Mouse (Mus musculus) neural tube, embryonic 12.5 days (tissue): ENCODE results near the gene Plgrkt. TPM values are rescaled to one million over a fixed set of nuclear protein-coding genes. Genes with fewer than 3 reads are reported as not detected.

Source experiments
- ATAC-seq: fragments of 200-750 bp; cut with Nextera tagmentation; 2 replicates; pipeline ENCODE4 v1.8.0; 2017; ENCODE audit warnings: low read depth, mild to moderate bottlenecking, moderate TSS enrichment, moderate library complexity; ENCODE audit not compliant: low FRiP score
- H3K27ac ChIP-seq: fragments of 300-500 bp; sonication (generic); 2 replicates; pipeline ENCODE4 v1.5.1; 2016
- H3K27me3 ChIP-seq: fragments of 300-500 bp; sonication (generic); replicated peaks from 2 replicates; pipeline ENCODE4 v1.6.1; 2016; ENCODE audit warnings: mild to moderate bottlenecking
- H3K36me3 ChIP-seq: fragments of 300-500 bp; sonication (generic); 2 replicates; pipeline ENCODE4 v1.6.1; 2016; ENCODE audit warnings: mild to moderate bottlenecking
- H3K4me1 ChIP-seq: fragments of 300-500 bp; sonication (generic); 2 replicates; pipeline ENCODE4 v1.6.1; 2016
- H3K4me2 ChIP-seq: fragments of 300-500 bp; sonication (generic); replicated peaks from 2 replicates; pipeline ENCODE4 v1.6.1; 2016; ENCODE audit warnings: mild to moderate bottlenecking
- H3K4me3 ChIP-seq: fragments of 300-500 bp; sonication (generic); 2 replicates; pipeline ENCODE4 v1.5.1; 2016
- H3K9ac ChIP-seq: fragments of 300-500 bp; sonication (generic); 2 replicates; pipeline ENCODE4 v1.6.1; 2016; ENCODE audit warnings: mild to moderate bottlenecking
- H3K9me3 ChIP-seq: fragments of 300-500 bp; sonication (generic); 2 replicates; pipeline ENCODE4 v1.6.1; 2016; ENCODE audit warnings: mild to moderate bottlenecking
- whole genome bisulfite sequencing: fragments of 180-500 bp; shearing (Covaris S2); methylation state at CpG from one replicate; pipeline ENCODE4 v1.1.7; 2016; 5-methylcytosine and 5-hydroxymethylcytosine counted together
- polyA plus RNA-seq: library from polyadenylated mRNA; unstranded; fragments of >200 nt; fragmentation: Nextera tagmentation; extraction: Ambion mirVana; gene quantifications from 2 replicates; pipeline ENCODE4 v1.2.1, GENCODE M21; 2016

Gene Plgrkt
- polyA plus RNA-seq, 1 experiment from 2014 or later = 79.7 TPM

DNA sequence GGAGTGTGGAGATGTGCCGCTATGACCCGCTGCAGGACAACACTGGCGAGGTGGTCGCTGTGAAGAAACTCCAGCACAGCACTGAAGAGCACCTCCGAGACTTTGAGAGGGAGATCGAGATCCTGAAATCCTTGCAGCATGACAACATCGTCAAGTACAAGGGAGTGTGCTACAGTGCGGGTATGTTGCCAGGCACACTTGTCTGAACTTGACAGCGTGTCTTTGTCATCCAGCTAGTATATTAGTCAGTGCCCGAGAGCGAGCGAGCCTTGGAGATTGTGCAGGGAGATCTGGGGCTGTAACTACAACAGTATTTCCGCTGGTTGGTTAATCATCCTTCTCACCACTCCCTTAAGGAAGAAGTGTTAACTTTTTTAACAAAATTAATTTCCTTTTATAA lies 66.3 kb downstream of the Plgrkt start:
- H3K4me2 ChIP-seq = no peak overlapping the region
- whole genome bisulfite sequencing = 93% methylated on average over 13 of the region's 13 CpGs
- H3K9ac ChIP-seq = no peak overlapping the region
- H3K4me1 ChIP-seq = no peaks in the 10 kb centered on the region
- no peaks in the 10 kb centered on the region for H3K9me3 ChIP-seq
- peaks cover 30% of the 10 kb centered on the region for H3K36me3 ChIP-seq
- no peak overlapping the region for H3K27ac ChIP-seq
- no peak overlapping the region for H3K4me3 ChIP-seq
- no peaks in the 10 kb centered on the region for H3K27me3 ChIP-seq
- no peak for ATAC-seq

Other genes starting within 250 kb of the Plgrkt start
- gene Jak2, start 115.6 kb downstream of the Plgrkt start, polyA plus RNA-seq = 14.0 and 14.7 TPM in 2 replicates
- 4.4 and 4.5 TPM in 2 replicates for gene Insl6, start 42.0 kb downstream of the Plgrkt start, polyA plus RNA-seq
- 1.3 and 1.6 TPM in 2 replicates for gene Rln1, start 32.7 kb downstream of the Plgrkt start, polyA plus RNA-seq
- gene Cd274, start 65 bp upstream of the Plgrkt start, polyA plus RNA-seq = 0.28 and 0.43 TPM in 2 replicates
- not detected in 2 replicates for gene Pdcd1lg2, start 43.5 kb upstream of the Plgrkt start, polyA plus RNA-seq
- gene Ric1, start 154.9 kb upstream of the Plgrkt start, polyA plus RNA-seq = 15.1 and 15.6 TPM in 2 replicates